Mouse (Mus musculus) heart, embryonic 14.5 days (tissue): ENCODE results near the gene Mapkapk2. TPM values are rescaled to one million over a fixed set of nuclear protein-coding genes. Genes with fewer than 3 reads are reported as not detected.
A peak's percentile ranks its signal among the peaks of the same experiment; 100 is the strongest.

Experiments used
- ATAC-seq: fragments of 200-750 bp; cut with Nextera tagmentation; 2 replicates; pipeline ENCODE4 v1.8.0; 2017; ENCODE audit warnings: low read depth, moderate TSS enrichment; ENCODE audit not compliant: insufficient number of reproducible peaks, insufficient read depth, low FRiP score
- H3K27ac ChIP-seq, 2 experiments: fragments of 200-500 bp in 1 of 2; fragments of 300-500 bp in 1 of 2; sonication (generic) in 1 of 2; replicated peaks in 1 of 2; 2 replicates each; pipeline ENCODE4 v1.5.1; 2012 to 2014; ENCODE audit warnings: low read depth in 2 of 2, low read length in 2 of 2, control low read depth in 1 of 2, mild to moderate bottlenecking in 1 of 2, mixed read lengths in 1 of 2; ENCODE audit not compliant: control insufficient read depth in 1 of 2, insufficient read depth in 1 of 2
- H3K27me3 ChIP-seq: fragments of 300-500 bp; sonication (generic); 2 replicates; pipeline ENCODE4 v1.6.1; 2014; ENCODE audit warnings: mild to moderate bottlenecking, low read length, control low read depth; ENCODE audit not compliant: control insufficient read depth, insufficient read depth
- H3K36me3 ChIP-seq: fragments of 300-500 bp; sonication (generic); 2 replicates; pipeline ENCODE4 v1.6.1; 2014; ENCODE audit warnings: mild to moderate bottlenecking, control low read depth, low read length, mixed read lengths; ENCODE audit not compliant: control insufficient read depth, insufficient read depth
- H3K4me1 ChIP-seq, 2 experiments: fragments of 200-500 bp in 1 of 2; fragments of 300-500 bp in 1 of 2; sonication (generic) in 1 of 2; 2 replicates each; pipeline ENCODE4 v1.6.1; 2012 to 2014; ENCODE audit warnings: low read length in 2 of 2, control low read depth in 1 of 2, mixed read lengths in 1 of 2; ENCODE audit not compliant: control insufficient read depth in 2 of 2, insufficient read depth in 2 of 2
- H3K4me2 ChIP-seq: fragments of 300-500 bp; sonication (generic); 2 replicates; pipeline ENCODE4 v1.6.1; 2014; ENCODE audit warnings: mild to moderate bottlenecking, low read length
- H3K4me3 ChIP-seq, 2 experiments: fragments of 200-500 bp in 1 of 2; fragments of 300-500 bp in 1 of 2; sonication (generic) in 1 of 2; 2 replicates each; pipeline ENCODE4 v1.5.1; 2012 to 2014; ENCODE audit warnings: low read length in 2 of 2, mild to moderate bottlenecking in 2 of 2, control low read depth in 1 of 2, low read depth in 1 of 2, moderate library complexity in 1 of 2; ENCODE audit not compliant: control insufficient read depth in 1 of 2, insufficient read depth in 1 of 2
- H3K9ac ChIP-seq: fragments of 300-500 bp; sonication (generic); 2 replicates; pipeline ENCODE4 v1.6.1; 2014; ENCODE audit warnings: mild to moderate bottlenecking, low read length
- H3K9me3 ChIP-seq: fragments of 300-500 bp; sonication (generic); 2 replicates; pipeline ENCODE4 v1.6.1; 2016; ENCODE audit warnings: low read length, control low read depth; ENCODE audit not compliant: control insufficient read depth
- WGBS: fragments of 180-500 bp; shearing (Covaris S2); extraction: QIAGEN DNeasy Blood & Tissue Kit; methylation state at CpG from one replicate; pipeline ENCODE4 v1.1.7; 2014; 5-methylcytosine and 5-hydroxymethylcytosine counted together
- polyA plus RNA-seq: library from polyadenylated mRNA; unstranded; fragments of >200 nt; fragmentation: Nextera tagmentation; extraction: Ambion mirVana; gene quantifications from 2 replicates; pipeline ENCODE4 v1.2.1, GENCODE M21; 2014

The Mapkapk2 gene
- polyA plus RNA-seq, 1 experiment from 2014 or later = 96.1 TPM

DNA sequence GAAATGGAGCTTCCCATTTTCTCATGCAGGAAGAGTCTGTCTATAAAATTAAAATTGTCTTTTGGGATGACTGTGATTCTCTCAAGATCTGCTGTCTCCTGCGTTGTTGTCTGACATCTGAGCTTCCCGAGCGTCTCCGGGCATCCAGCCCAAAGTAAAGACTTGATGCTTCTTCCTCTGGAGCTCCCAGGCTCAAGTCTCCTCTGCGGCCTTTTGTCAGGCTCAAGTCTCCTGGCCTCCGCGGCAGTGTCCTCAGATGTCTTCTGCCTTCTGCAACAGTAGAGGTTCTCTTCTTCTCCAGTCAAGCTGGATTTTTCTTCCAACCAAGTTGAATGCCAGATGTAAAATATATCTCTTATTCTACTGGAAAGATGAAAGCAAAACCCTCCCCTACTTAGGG lies 28.6 kb downstream of the Mapkapk2 start:
- 83% methylated on average over 7 of the region's 7 CpGs for WGBS
- Histone ChIP-seq H3K4me3 (no peak overlapping the region), H3K9ac (no peak overlapping the region), H3K9me3 (no peaks in the 10 kb centered on the region), H3K4me1 (peaks cover 31 to 53% of the 10 kb centered on the region in 2 experiments), H3K27me3 (no peaks in the 10 kb centered on the region), H3K36me3 (peaks cover 22% of the 10 kb centered on the region), H3K4me2 (no peak overlapping the region), H3K27ac (no peak overlapping the region)
- ATAC-seq = no peak

DNA sequence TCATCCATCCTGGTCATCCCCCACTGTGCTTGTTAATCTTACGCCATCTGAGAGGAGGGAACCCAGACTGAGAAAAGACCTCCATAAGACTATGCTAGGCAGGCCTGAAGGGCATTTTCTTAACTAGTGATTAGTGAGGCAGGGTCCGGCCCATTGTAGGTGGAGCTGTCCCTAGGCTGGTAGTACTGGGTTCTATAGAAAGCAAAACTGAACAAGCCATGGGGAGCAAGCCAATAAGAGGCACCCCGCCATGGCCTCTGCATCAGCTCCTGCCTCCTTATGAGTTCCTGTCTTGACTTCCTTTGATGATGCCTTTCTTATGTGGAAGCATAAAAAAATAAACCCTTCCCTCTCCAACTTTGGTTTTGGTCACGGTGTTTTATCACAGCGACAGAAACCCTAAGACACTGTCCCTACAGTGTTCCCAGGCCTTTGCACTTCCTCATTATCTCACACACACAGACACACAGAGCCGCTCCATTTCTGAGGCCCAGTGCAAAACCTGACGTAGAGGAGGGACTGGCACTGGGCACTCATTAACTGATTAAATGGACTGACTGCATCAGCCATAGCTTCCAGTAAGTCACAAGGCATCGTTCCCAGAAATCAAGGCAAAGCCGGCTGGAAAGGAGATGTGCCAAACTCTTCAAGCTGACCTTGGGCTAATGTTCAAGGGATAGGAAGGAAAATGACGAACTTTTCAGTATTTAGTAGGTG lies 29.5 kb downstream of the Mapkapk2 start:
- H3K9me3 ChIP-seq = no peaks in the 10 kb centered on the region
- peak overlapping the region; percentile 23 to 28; a peak in 1 of 4 replicates for H3K27ac ChIP-seq
- peaks cover 31 to 53% of the 10 kb centered on the region in 2 experiments for H3K4me1 ChIP-seq
- no peak overlapping the region for H3K4me2 ChIP-seq
- 67% methylated on average over 10 of the region's 10 CpGs for WGBS
- H3K36me3 ChIP-seq = peaks cover 22% of the 10 kb centered on the region
- H3K9ac ChIP-seq = no peak overlapping the region
- H3K27me3 ChIP-seq = no peaks in the 10 kb centered on the region
- no peak overlapping the region for H3K4me3 ChIP-seq
- no peak for ATAC-seq

DNA sequence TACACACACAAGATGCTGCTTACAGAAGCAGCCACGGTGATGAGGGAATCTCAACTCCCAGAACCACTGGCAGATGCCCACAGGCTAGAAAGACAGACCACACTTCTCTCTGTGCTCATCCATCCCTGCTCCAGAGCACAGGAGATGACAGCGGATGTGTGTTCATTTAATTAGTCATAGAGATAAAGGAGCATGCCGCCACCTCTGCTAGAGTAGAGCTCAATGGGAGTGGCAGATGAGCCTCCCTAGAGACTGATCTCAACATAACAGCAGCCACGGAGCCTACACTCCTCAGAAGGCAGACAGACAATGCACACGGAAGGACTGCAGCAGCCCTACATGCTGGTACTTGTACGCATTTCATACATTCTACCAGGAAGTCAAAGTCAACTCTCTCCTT lies 33.4 kb downstream of the Mapkapk2 start:
- H3K36me3 ChIP-seq = peaks cover 22% of the 10 kb centered on the region
- ATAC-seq = no peak
- peak overlapping the region in 1 of 2 experiments; percentile 87; a peak in 2 of 4 replicates for H3K27ac ChIP-seq
- H3K9me3 ChIP-seq = no peaks in the 10 kb centered on the region
- H3K9ac ChIP-seq = no peak overlapping the region
- peaks cover 46 to 67% of the 10 kb centered on the region in 2 experiments for H3K4me1 ChIP-seq
- 35% methylated on average over 6 of the region's 6 CpGs for WGBS
- H3K4me2 ChIP-seq = no peak overlapping the region; the same call in 1 of the 2 replicates
- H3K27me3 ChIP-seq = no peaks in the 10 kb centered on the region
- H3K4me3 ChIP-seq = no peak overlapping the region

DNA sequence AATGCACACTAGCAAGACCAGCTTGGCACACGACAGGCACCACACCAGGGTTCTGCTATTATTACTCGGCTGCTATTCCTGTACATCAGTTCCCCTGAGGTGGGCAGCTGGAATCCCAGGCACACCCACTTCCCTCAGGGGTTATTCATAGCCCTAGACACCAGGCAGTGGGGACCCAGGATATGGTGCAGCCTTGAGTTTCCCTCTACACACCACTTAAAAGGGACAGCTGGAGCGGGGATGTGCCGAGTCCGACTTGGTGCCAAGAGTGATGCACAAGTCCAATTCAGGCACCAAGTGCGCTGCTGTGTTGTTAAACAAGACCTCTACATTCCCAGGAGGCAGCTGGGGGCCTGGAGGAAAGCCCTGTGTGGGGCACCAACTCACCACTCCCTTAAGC lies 34.8 kb downstream of the Mapkapk2 start:
- Histone ChIP-seq H3K27ac (peak overlapping the region; percentile 71 to 87), H3K9me3 (no peaks in the 10 kb centered on the region), H3K9ac (peak overlapping the region; percentile 49), H3K4me1 (peaks cover 57 to 73% of the 10 kb centered on the region in 2 experiments), H3K27me3 (no peaks in the 10 kb centered on the region), H3K4me3 (no peak overlapping the region), H3K36me3 (peaks cover 17% of the 10 kb centered on the region), H3K4me2 (peak overlapping the region; percentile 28)
- WGBS = 30% methylated on average over 6 of the region's 6 CpGs
- peak; percentile 71 for ATAC-seq

DNA sequence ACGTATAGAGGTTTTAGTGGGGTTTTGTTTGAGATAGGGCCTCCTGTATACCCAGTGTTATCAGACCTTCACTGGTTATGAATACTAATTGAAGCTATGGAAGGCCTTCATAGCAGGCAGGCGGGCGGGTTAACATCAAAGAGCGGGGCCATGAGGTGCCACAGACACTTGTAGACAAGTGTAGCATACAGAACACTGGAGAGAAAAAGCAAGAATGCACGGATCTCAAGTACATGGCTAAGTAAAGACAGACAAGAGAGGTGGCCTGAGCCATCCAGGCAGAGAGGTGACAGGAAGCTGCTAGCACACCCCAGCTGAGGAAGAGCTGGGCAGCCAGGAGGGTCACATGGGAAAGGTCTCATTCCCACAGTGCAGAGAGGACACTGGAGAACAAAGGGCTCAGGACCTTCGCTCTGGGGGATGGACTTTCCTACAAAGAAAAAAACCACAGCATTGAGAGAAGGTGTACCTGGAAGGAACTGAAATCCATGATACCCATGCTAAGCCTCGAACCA lies 35.8 kb downstream of the Mapkapk2 start:
- H3K9ac ChIP-seq = peak overlapping the region; percentile 44
- no peaks in the 10 kb centered on the region for H3K9me3 ChIP-seq
- peaks cover 57 to 73% of the 10 kb centered on the region in 2 experiments for H3K4me1 ChIP-seq
- ATAC-seq = no peak
- H3K4me3 ChIP-seq = no peak overlapping the region
- H3K27me3 ChIP-seq = no peaks in the 10 kb centered on the region
- H3K4me2 ChIP-seq = peak overlapping the region; percentile 28
- H3K36me3 ChIP-seq = peaks cover 21% of the 10 kb centered on the region
- peak overlapping the region; percentile 71 to 87 for H3K27ac ChIP-seq
- 39% methylated on average over 7 of the region's 7 CpGs for WGBS

DNA sequence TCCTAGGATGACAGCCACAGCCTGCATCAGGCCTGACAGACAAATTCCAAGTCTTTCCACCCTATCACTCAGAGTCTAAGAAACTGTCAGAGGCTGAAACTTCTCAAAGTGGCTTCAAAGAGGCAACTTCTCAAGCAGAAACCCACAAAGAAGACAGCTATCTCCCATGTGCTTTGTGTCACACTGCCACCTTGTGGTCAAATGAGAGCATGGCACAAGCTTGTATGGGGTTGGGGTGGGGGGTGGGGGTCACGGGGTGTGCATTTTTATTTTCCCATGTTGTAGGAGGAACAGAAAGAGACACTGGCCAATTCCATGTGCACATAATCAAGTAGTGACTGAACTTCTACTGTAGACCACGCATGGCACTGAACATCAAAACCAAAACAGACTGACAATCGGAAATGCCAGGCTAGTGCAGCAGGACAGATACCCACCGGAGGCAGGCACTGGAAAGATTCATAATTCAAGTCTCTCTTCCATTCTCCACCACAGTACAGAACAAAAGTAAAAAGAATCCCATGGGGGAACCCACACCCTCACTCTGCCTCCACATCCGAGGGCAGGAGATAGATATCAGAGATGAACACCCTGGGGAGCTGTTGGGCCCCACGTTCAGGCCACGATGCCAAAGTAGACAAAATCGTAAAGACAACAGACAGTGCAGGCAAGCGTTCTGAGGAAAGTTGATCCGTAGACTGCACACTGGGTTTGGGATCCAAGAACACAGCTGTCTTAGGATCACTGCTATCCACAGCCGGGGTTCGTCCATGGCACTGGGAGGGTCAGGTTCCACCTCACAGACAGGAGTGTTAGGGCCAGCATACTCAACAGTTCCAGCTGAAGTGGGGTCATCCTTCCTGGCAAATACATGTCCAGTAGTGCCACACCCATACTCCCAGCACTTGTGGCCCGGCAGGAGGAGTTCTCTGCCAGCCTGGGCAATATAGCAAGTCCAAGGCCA lies 37.1 kb downstream of the Mapkapk2 start:
- WGBS = 50% methylated on average over 13 of the region's 13 CpGs
- Histone ChIP-seq H3K27me3 (no peaks in the 10 kb centered on the region), H3K36me3 (peaks cover 28% of the 10 kb centered on the region), H3K4me3 (no peak overlapping the region), H3K9me3 (no peaks in the 10 kb centered on the region), H3K27ac (peak overlapping the region; percentile 14 to 87; a peak in 3 of 4 replicates), H3K4me2 (no peak overlapping the region), H3K9ac (peak overlapping the region; percentile 30), H3K4me1 (peaks cover 57 to 73% of the 10 kb centered on the region in 2 experiments)
- ATAC-seq = no peak

DNA sequence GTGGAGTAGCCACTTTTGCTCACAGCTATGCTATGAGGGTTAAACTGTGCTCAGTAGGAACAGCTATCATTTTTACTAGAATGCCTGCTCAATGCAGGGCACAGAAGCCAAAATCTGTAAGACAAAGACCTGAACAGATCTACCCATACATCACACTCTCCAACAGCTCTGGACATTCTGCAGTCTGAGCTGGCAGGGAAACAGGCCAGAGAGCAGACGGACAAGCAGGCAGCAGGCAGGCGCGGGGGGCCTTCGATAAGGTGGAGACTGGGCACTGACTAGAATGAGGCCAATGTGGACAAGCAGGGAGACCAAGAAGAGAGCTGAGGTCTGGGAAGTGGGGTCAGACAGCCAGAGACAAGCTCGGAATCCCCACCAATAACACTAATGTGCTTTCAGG lies 37.8 kb downstream of the Mapkapk2 start:
- peaks cover 35% of the 10 kb centered on the region for H3K36me3 ChIP-seq
- no peak overlapping the region for H3K4me2 ChIP-seq
- no peak overlapping the region for H3K27ac ChIP-seq
- ATAC-seq = no peak
- no peaks in the 10 kb centered on the region for H3K27me3 ChIP-seq
- 50% methylated on average over 5 of the region's 5 CpGs for WGBS
- H3K4me3 ChIP-seq = no peak overlapping the region
- peaks cover 55 to 69% of the 10 kb centered on the region in 2 experiments for H3K4me1 ChIP-seq
- no peaks in the 10 kb centered on the region for H3K9me3 ChIP-seq
- H3K9ac ChIP-seq = peak overlapping the region; percentile 4; the same call in 1 of the 2 replicates
